Mouse (Mus musculus): ENCODE results near the gene Car10. TPM values are rescaled to one million over a fixed set of nuclear protein-coding genes. Genes with fewer than 3 reads are reported as not detected.

Car10 gene
- polyA plus RNA-seq, 1 experiment = not detected

- no peak for TF ChIP-seq GATA1 (IDR thresholded peaks at IDR 0.05; ENCODE audit: low read length)
Observed at GRCm38 (mm10) chr11:93440466-93440865, 342.6 kb downstream of the Car10 start.

DNA sequence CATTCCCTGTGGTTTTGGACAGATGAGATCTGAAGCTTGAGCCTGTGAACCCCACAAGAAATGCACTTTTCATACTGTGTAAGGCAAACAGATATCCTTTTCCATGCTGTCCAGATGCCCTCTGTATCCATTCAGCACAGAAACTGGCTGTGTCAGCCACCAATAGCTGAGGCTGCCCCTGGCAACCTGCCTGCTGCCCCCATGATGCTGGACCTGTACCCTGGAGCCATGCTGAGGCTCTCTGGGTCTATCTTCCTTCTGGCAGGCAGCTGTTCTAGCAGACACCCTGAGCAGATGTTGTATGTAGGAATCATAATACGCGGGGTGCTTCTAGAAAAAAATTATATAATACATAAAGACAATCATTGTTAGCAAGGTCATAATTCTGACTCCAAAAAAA, 345.9 kb downstream of the Car10 start:
- TF ChIP-seq GATA1 (IDR thresholded peaks at IDR 0.05; ENCODE audit: low read length) = no peak

DNA sequence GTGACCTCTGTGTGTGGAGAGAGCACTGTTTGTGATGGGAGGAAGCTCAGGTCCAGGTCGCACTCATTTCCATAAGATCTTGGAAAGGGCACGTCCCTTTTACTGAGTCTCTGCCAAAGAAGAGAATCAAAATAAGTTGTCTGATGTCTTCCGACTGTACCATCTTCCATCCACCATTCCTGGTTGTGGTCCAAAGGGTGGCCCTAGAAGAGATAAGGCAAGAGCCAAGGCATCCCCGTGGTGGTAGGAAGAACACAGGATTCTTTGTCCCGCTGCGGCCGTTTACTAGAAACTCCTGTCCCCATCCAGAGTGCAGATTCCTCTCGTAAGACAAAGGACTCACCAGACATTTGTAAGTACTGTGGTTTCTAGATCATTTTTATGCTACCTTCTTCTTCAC, 346.9 kb downstream of the Car10 start:
- TF ChIP-seq GATA1 (IDR thresholded peaks at IDR 0.05; ENCODE audit: low read length) = no peak

GRCm38 (mm10) chr11:93447566-93447965, 349.7 kb downstream of the Car10 start:
- TF ChIP-seq GATA1 (IDR thresholded peaks at IDR 0.05; ENCODE audit: low read length) = no peak

- TF ChIP-seq GATA1 (IDR thresholded peaks at IDR 0.05; ENCODE audit: low read length) = no peak
Observed at GRCm38 (mm10) chr11:93448290-93449256, 350.7 kb downstream of the Car10 start.

GRCm38 (mm10) chr11:93450535-93450934, 352.7 kb downstream of the Car10 start:
- no peak for TF ChIP-seq GATA1 (IDR thresholded peaks at IDR 0.05; ENCODE audit: low read length)

- TF ChIP-seq GATA1 (IDR thresholded peaks at IDR 0.05; ENCODE audit: low read length) = no peak
Observed at GRCm38 (mm10) chr11:93466221-93466620, 368.4 kb downstream of the Car10 start.

DNA sequence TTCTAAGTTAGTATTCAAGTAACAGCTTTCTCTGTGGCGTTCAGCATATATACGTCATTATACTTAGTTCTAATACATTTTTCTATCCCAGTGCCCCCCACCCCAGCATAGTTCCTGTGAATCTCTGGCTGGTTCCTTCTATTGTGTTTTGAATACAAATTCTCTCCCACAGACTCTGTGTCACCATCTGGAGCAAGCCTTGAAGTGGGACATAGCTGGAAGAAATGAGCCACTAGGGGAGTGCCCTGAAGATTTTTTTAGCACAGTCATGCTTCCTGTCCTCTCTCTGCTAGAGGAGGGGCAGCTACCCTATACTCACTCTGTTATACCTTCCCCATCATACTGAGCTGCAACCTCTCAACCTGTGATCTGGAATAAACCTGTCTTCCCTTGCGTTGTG, 369.9 kb downstream of the Car10 start:
- TF ChIP-seq GATA1 (IDR thresholded peaks at IDR 0.05; ENCODE audit: low read length) = no peak

GRCm38 (mm10) chr11:93470771-93471170, 372.9 kb downstream of the Car10 start:
- no peak for TF ChIP-seq GATA1 (IDR thresholded peaks at IDR 0.05; ENCODE audit: low read length)

GRCm38 (mm10) chr11:93471573-93472179, 373.8 kb downstream of the Car10 start:
- TF ChIP-seq GATA1 (IDR thresholded peaks at IDR 0.05; ENCODE audit: low read length) = no peak

DNA sequence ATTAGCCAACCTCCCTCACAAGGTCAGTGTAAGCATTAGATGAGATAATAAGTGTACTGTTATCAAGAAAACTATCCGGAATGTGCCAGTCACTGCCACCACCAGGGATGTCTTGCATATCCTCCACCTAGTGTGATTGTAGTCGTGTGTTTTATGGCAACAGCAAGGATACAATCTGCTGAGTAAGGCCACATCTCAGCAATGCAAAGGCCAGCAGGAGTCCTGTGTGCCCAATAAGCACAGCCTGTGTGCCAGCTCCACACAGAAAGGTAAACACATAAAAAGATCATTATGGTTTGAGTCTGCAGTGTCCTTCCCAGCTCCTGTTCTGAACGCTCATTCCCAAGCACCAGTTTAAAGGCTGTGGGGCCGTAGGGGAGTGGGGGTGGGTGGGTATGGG, 386.8 kb downstream of the Car10 start:
- TF ChIP-seq GATA1 (IDR thresholded peaks at IDR 0.05; ENCODE audit: low read length) = no peak

DNA sequence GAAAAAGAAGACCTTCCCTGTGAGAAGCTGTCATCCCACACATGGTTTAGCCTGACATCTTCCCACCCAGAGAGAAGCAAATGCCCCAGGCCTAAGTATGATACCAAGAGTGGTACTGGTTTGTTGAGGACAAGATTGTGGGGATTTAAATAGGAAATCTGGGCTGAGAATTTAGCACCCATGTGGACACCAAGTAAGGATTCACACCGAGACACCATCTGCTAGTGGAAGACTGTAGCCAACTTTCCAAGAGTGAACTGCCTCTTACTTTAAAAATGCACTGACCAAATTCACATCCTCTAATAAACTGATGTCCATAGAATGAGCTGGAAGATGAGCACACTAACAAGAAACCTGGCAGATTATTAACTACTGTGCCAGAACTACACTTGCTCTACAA, 389.2 kb downstream of the Car10 start:
- TF ChIP-seq GATA1 (IDR thresholded peaks at IDR 0.05; ENCODE audit: low read length) = no peak

GRCm38 (mm10) chr11:93487913-93488604, 390.2 kb downstream of the Car10 start:
- TF ChIP-seq GATA1 (IDR thresholded peaks at IDR 0.05; ENCODE audit: low read length) = no peak

GRCm38 (mm10) chr11:93490211-93490820, 392.5 kb downstream of the Car10 start:
- no peak for TF ChIP-seq GATA1 (IDR thresholded peaks at IDR 0.05; ENCODE audit: low read length)

DNA sequence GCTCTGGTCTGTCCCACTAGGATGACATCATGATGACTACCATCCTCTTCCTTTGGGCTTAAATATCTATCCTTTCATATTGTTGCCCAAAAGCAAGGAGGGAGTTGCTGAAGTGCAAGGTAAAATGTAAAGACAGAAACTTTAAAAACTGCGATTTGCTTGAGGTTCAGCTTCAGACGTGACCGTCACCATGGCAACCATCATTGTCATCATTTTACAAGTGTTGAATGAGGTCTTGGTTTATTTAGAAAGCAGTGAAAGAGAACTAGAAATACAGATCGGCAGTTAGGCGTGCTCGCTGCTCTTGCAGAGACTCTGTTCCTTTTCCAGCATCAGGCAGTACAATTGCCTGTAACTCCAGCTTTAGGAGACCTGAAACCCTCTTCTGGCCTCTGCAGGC, 400.1 kb downstream of the Car10 start:
- no peak for TF ChIP-seq GATA1 (IDR thresholded peaks at IDR 0.05; ENCODE audit: low read length)

DNA sequence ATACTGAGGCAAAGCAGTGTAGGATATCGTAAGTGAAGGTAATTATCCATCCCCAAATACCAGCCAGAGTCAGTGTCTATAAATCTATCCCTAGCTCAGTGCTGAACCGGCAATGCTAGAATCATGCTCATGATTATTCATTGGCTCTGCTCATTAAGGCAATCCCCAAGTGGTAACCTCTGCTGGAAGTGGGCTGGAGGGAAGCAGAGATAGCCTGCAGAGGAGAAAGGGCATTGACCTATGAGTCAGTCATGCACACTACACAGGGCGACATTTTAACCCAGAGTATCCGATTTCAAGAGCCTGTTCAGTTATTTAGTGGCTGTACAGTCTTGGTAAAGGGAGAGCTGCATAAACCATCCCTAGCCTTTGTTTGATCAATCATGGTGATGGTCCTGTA, 402.6 kb downstream of the Car10 start:
- TF ChIP-seq GATA1 (IDR thresholded peaks at IDR 0.05; ENCODE audit: low read length) = no peak

Data from G1E-ER4 (cell line).